8 mouse cellular contexts compared by ENCODE assay signal in the genomic region with DNA sequence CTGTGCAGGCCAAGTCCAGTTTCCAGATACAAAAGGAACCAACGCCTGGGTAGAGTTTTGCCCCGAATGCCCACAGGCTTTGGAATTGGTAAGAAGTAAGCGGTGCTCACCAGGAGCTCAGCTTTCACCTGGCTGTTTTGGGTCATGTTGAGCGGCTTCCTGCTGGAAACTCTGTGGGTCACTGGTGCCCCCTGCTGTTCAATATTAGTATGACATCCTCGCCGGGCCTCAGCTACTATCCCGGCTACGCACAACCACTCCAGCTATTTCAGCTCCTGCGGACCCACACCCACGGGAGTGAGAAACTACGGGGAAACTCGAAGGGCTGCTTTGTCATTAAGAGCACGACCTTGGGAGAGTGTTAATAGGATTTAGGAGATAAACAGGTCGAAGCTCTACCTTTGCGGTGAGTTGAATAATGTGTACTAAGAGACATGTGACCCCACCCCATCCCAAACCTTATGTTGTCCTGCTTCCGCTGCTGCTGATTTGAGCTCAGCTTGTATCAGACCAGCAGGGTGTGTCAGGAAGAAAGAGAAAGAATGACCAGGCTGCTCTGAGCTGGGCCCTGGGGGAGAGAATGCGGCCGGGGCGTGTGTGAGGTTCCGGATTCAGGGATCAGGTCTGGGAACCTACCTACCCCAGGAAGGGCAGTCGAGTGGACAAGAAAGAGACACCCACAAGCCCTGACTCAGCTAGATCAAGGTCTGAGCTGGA. TPM values are rescaled to one million over a fixed set of nuclear protein-coding genes. Genes with fewer than 3 reads are reported as not detected.
DNase-seq lines count a peak whose midpoint lies in the region; ATAC-seq and TF ChIP-seq lines count a peak whose summit lies in the region.

No protein-coding gene starts in this region.

- no peaks in the 10 kb centered on the region for H3K9me3 ChIP-seq in ES-E14 (ENCODE audit: control insufficient read depth, insufficient read depth, low read depth, low read length)
- H3K9me3 ChIP-seq in heart, embryonic 14.5 days (ENCODE audit: control insufficient read depth, low read length), result no peaks in the 10 kb centered on the region
- H3K9me3 ChIP-seq in lung, embryonic 14.5 days (ENCODE audit: low read depth, low read length), result no peaks in the 10 kb centered on the region

- H3K36me3 ChIP-seq in ES-E14 (ENCODE audit: control insufficient read depth, insufficient read depth, low read length, poor library complexity, severe bottlenecking), result no peaks in the 10 kb centered on the region
- H3K36me3 ChIP-seq in heart, embryonic 14.5 days (ENCODE audit: control insufficient read depth, insufficient read depth, low read length), result no peaks in the 10 kb centered on the region
- H3K36me3 ChIP-seq in lung, embryonic 14.5 days (ENCODE audit: insufficient read depth), result no peaks in the 10 kb centered on the region

- in situ Hi-C loops in ES-E14 (cut with MboI; ENCODE audit: low sequenced_read_pairs in 2 of 2, unreplicated experiment in 2 of 2), result loop anchor here (5.0 kb wide), 1 partner anchor 93 kb away; no protein-coding TSS in a partner anchor

- peak; percentile 84 for DNase-seq in ES-E14 (ENCODE audit: low read depth, low spot score)
- DNase-seq in brain, adult 2 months (ENCODE audit: low read depth, low spot score), result peak; percentile 77
- DNase-seq in layer of hippocampus, adult 11-12 months (ENCODE audit: low spot score), result peak; percentile 83
- peak; percentile 93 for DNase-seq in lung, embryonic 14.5 days
- peak; percentile 93 for DNase-seq in retina, embryonic 14.5 days (ENCODE audit: low spot score)
- peak; percentile 56 to 74 for DNase-seq in thymus, postnatal 36 days

- H3K4me1 ChIP-seq in ES-E14 (ENCODE audit: control insufficient read depth in 2 of 2, insufficient read depth in 2 of 2, low read length in 2 of 2, poor library complexity in 1 of 2), result peaks cover 2 to 5% of the 10 kb centered on the region in 2 experiments; a peak in 1 of 4 replicates
- H3K4me1 ChIP-seq in heart, embryonic 14.5 days (ENCODE audit: control insufficient read depth in 2 of 2, insufficient read depth in 2 of 2, low read length in 2 of 2), result peaks cover 3 to 4% of the 10 kb centered on the region in 2 experiments; a peak in 2 of 4 replicates
- H3K4me1 ChIP-seq in lung, embryonic 14.5 days (ENCODE audit: insufficient read depth), result no peaks in the 10 kb centered on the region

- H3K27me3 ChIP-seq in heart, embryonic 14.5 days (ENCODE audit: control insufficient read depth, insufficient read depth, low read length), result no peaks in the 10 kb centered on the region; the same call in 1 of the 2 replicates
- H3K27me3 ChIP-seq in lung, embryonic 14.5 days (ENCODE audit: insufficient read depth, low read length), result no peaks in the 10 kb centered on the region

- WGBS in heart, embryonic 14.5 days, result 20% methylated on average over 21 of the region's 21 CpGs
- 22% methylated on average over 21 of the region's 21 CpGs for WGBS in lung, embryonic 14.5 days

- peak; percentile 93 for TF ChIP-seq CTCF in lung, embryonic 14.5 days (IDR thresholded peaks at IDR 0.05; ENCODE audit: low read depth)

- peak overlapping the region; percentile 6; the same call in 1 of the 2 replicates for H3K4me2 ChIP-seq in heart, embryonic 14.5 days (ENCODE audit: low read length)
- H3K4me2 ChIP-seq in lung, embryonic 14.5 days, result no peak overlapping the region

- H3K27ac ChIP-seq in ES-E14 (ENCODE audit: insufficient read depth, low read depth, low read length, poor library complexity, severe bottlenecking), result no peak overlapping the region; the same call in 1 of the 2 replicates
- H3K27ac ChIP-seq in heart, embryonic 14.5 days (replicated peaks in 1 of 2; ENCODE audit: control insufficient read depth in 1 of 2, insufficient read depth in 1 of 2, low read depth in 2 of 2, low read length in 2 of 2), result no peak overlapping the region
- H3K27ac ChIP-seq in lung, embryonic 14.5 days (ENCODE audit: low read depth), result no peak overlapping the region

- peak; percentile 62; the same call in 1 of the 2 replicates for ATAC-seq in erythroid progenitor cell, adult 5-6 weeks (replicated peaks; ENCODE audit: low FRiP score, poor library complexity, severe bottlenecking)
- no peak for ATAC-seq in heart, embryonic 14.5 days (ENCODE audit: insufficient number of reproducible peaks, insufficient read depth, low FRiP score, low read depth)
- ATAC-seq in lung, embryonic 14.5 days (ENCODE audit: insufficient read depth), result peak; percentile 33

- no peak overlapping the region for H3K9ac ChIP-seq in ES-E14 (ENCODE audit: insufficient read depth, low read depth, low read length, poor library complexity, severe bottlenecking)
- H3K9ac ChIP-seq in heart, embryonic 14.5 days (ENCODE audit: low read length), result no peak overlapping the region; the same call in 1 of the 2 replicates
- H3K9ac ChIP-seq in lung, embryonic 14.5 days, result no peak overlapping the region

- H3K4me3 ChIP-seq in ES-E14 (ENCODE audit: insufficient read depth in 1 of 2, low read depth in 1 of 2, low read length in 2 of 2, poor library complexity in 1 of 2, severe bottlenecking in 1 of 2), result no peak overlapping the region
- H3K4me3 ChIP-seq in heart, embryonic 14.5 days (ENCODE audit: control insufficient read depth in 1 of 2, insufficient read depth in 1 of 2, low read depth in 1 of 2, low read length in 2 of 2), result no peak overlapping the region
- H3K4me3 ChIP-seq in lung, embryonic 14.5 days (ENCODE audit: low read depth, low read length), result no peak overlapping the region

TF ChIP-seq in ES-E14, 5 proteins besides CTCF, POLR2A, EP300 and RAD21:
- TF ChIP-seq CHD2 (IDR thresholded peaks at IDR 0.05; ENCODE audit: low read depth, low read length), result no peak
- TF ChIP-seq ZC3H11A (IDR thresholded peaks at IDR 0.05; ENCODE audit: borderline replicate concordance, low read depth, low read length), result peak; percentile 84

RNA-seq across cellular contexts. Expression of gene Meox1, which starts 16.2 kb away (rescaled TPM):
- total RNA-seq in ES-E14 (2012; rRNA removed), result 0.32 and 0.36 TPM in 2 replicates
- total RNA-seq in erythroid progenitor cell, adult 5-6 weeks (2015; ENCODE audit: low replicate concordance), result not detected in 2 replicates
- total RNA-seq in erythroid progenitor cell, adult 5-6 weeks (2017; ENCODE audit: low replicate concordance), result not detected in 2 replicates
- 13.8 and 13.9 TPM in 2 replicates for polyA plus RNA-seq in heart, embryonic 14.5 days (2014; fragmentation: Nextera tagmentation; extraction: Ambion mirVana)
- polyA plus RNA-seq in lung, embryonic 14.5 days (2014; fragmentation: Nextera tagmentation; extraction: Ambion mirVana), result 7.9 and 9.3 TPM in 2 replicates

RNA-seq across cellular contexts. Expression of gene Sost, which starts 56.4 kb away (rescaled TPM):
- total RNA-seq in ES-E14 (2012; rRNA removed), result not detected in 2 replicates
- total RNA-seq in erythroid progenitor cell, adult 5-6 weeks (2015; ENCODE audit: low replicate concordance), result not detected in 2 replicates
- total RNA-seq in erythroid progenitor cell, adult 5-6 weeks (2017; ENCODE audit: low replicate concordance), result not detected in 2 replicates
- polyA plus RNA-seq in heart, embryonic 14.5 days (2014; fragmentation: Nextera tagmentation; extraction: Ambion mirVana), result 0.12 and 0.55 TPM in 2 replicates
- not detected in 2 replicates for polyA plus RNA-seq in lung, embryonic 14.5 days (2014; fragmentation: Nextera tagmentation; extraction: Ambion mirVana)
